ENCODE assay signal across 20 mouse cellular contexts in the genomic region with DNA sequence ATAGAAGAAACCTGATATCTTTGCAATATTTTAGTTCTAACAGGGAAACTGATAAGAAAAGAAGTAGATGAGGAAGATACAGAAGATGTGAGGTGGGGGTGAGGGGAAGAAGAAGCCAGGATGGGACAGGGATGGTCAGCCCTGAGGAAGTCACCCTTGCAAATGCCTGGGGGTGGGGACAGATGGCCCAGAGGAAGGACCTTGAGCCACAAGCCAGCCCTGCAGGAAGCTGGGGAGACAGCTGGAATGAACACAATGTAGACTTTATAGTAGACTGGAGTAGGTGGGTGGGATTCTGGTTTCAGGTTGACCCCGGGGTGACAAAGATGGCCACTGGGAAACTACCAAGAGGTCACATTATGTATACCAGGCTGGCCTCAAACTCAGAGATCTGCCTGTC.
"Had no signal": no experiment of that assay in that cellular context is flagged by ENCODE, and none has a peak within 500 bp of the region (broad histone marks: within the 10 kb centered on the region; RNA-seq: fewer than 3 reads in every experiment).

No protein-coding gene starts in this region.

- DNase-seq: kidney, adult 2 months; kidney, postnatal 25 days; layer of hippocampus, adult 9-11 months; liver, embryonic 13.5 days; lung, adult 2 months; lung, postnatal 10 days; lung, postnatal 36 days; retina, postnatal 1 day; thymus, adult 2 months; thymus, postnatal 14 days; thymus, postnatal 4 days had no signal

- H3K4me1 ChIP-seq: limb, embryonic 12.5 days; limb, embryonic 15.5 days; midbrain, embryonic 10.5 days; midbrain, embryonic 13.5 days; neural tube, embryonic 13.5 days had no signal

- ATAC-seq: intestine, postnatal 0 days; midbrain, embryonic 13.5 days had no signal

- H3K27ac ChIP-seq: kidney, postnatal 0 days; layer of hippocampus, adult 2 months; limb, embryonic 12.5 days; limb, embryonic 15.5 days; liver, embryonic 13.5 days; midbrain, embryonic 10.5 days; midbrain, embryonic 13.5 days; neural tube, embryonic 13.5 days had no signal

- H3K4me3 ChIP-seq: layer of hippocampus, adult 2 months; limb, embryonic 12.5 days; limb, embryonic 15.5 days; liver, embryonic 13.5 days; megakaryocyte, embryonic 14.5 days; midbrain, embryonic 10.5 days; midbrain, embryonic 13.5 days; neural tube, embryonic 13.5 days had no signal

- H3K36me3 ChIP-seq: midbrain, embryonic 13.5 days; neural tube, embryonic 13.5 days had no signal

- H3K27me3 ChIP-seq: limb, embryonic 12.5 days; limb, embryonic 15.5 days; liver, embryonic 13.5 days; megakaryocyte, embryonic 14.5 days; midbrain, embryonic 13.5 days; neural tube, embryonic 13.5 days had no signal

- H3K9me3 ChIP-seq: limb, embryonic 15.5 days; megakaryocyte, embryonic 14.5 days; midbrain, embryonic 10.5 days; midbrain, embryonic 13.5 days; neural tube, embryonic 13.5 days had no signal

- H3K4me2 ChIP-seq: limb, embryonic 12.5 days; limb, embryonic 15.5 days; liver, embryonic 13.5 days; midbrain, embryonic 13.5 days; neural tube, embryonic 13.5 days had no signal

- H3K9ac ChIP-seq: limb, embryonic 12.5 days; limb, embryonic 15.5 days; liver, embryonic 13.5 days; midbrain, embryonic 13.5 days; neural tube, embryonic 13.5 days had no signal
